Comparison of ENCODE assay signal across 13 mouse cellular contexts in genomic region chr1:165864864-165865795, GRCm38 (mm10).
DNase-seq lines count a peak whose midpoint lies in the region; ATAC-seq and TF ChIP-seq lines count a peak whose summit lies in the region.
"Had no signal": no experiment of that assay in that cellular context is flagged by ENCODE, and none has a peak within 500 bp of the region (broad histone marks: within the 10 kb centered on the region; RNA-seq: fewer than 3 reads in every experiment).

No protein-coding gene starts in this region.

- no peak for TF ChIP-seq CTCF in lung, embryonic 14.5 days (IDR thresholded peaks at IDR 0.05; ENCODE audit: low read depth)

- H3K27me3 ChIP-seq in forebrain, embryonic 14.5 days (replicated peaks; ENCODE audit: control insufficient read depth, insufficient read depth, low read length): no peaks in the 10 kb centered on the region
- no peaks in the 10 kb centered on the region for H3K27me3 ChIP-seq in forebrain, embryonic 13.5 days
- H3K27me3 ChIP-seq in lung, embryonic 14.5 days (ENCODE audit: insufficient read depth, low read length): no peaks in the 10 kb centered on the region
- no peaks in the 10 kb centered on the region for H3K27me3 ChIP-seq in limb, embryonic 15.5 days

- intact Hi-C loops in left cerebral cortex, postnatal 25 days (cut with DNase I): no loop called here

- H3K4me1 ChIP-seq in forebrain, embryonic 14.5 days (ENCODE audit: control insufficient read depth, insufficient read depth, low read length): peaks cover 5% of the 10 kb centered on the region
- H3K4me1 ChIP-seq in forebrain, embryonic 13.5 days: peaks cover 26% of the 10 kb centered on the region
- H3K4me1 ChIP-seq in lung, embryonic 14.5 days (ENCODE audit: insufficient read depth): no peaks in the 10 kb centered on the region; the same call in 1 of the 2 replicates
- H3K4me1 ChIP-seq in limb, embryonic 15.5 days: peaks cover 7% of the 10 kb centered on the region; the same call in 1 of the 2 replicates

- peak; percentile 24 for DNase-seq in forebrain, embryonic 14.5 days (ENCODE audit: low spot score)
- DNase-seq in lung, embryonic 14.5 days: peak; percentile 67
- no peak for DNase-seq in lung, postnatal 25 days (ENCODE audit: low spot score)
- DNase-seq in NIH3T3 (ENCODE audit: low read depth): peak; percentile 60
- no peak for DNase-seq in left cerebral cortex, postnatal 25 days (ENCODE audit: low spot score in 2 of 2)
- DNase-seq in kidney, postnatal 36 days: no peak
- DNase-seq: B cell, adult 2 months; embryo, embryonic 11 days; gastrocnemius, postnatal 10 days; kidney, postnatal 10 days; left cerebral cortex, postnatal 4 days had no signal

- H3K4me2 ChIP-seq in forebrain, embryonic 14.5 days (ENCODE audit: low read length): no peak overlapping the region
- H3K4me2 ChIP-seq in forebrain, embryonic 13.5 days: no peak overlapping the region
- peak overlapping the region; percentile 23 for H3K4me2 ChIP-seq in lung, embryonic 14.5 days
- no peak overlapping the region for H3K4me2 ChIP-seq in limb, embryonic 15.5 days

- no peak for ATAC-seq in forebrain, embryonic 14.5 days
- no peak for ATAC-seq in forebrain, embryonic 13.5 days
- ATAC-seq in lung, embryonic 14.5 days (ENCODE audit: insufficient read depth): peak; percentile 45; the same call in 1 of the 2 replicates
- ATAC-seq in limb, embryonic 15.5 days (ENCODE audit: insufficient number of reproducible peaks, low FRiP score, low TSS enrichment, low read depth): peak; percentile 14; the same call in 1 of the 2 replicates

- H3K4me3 ChIP-seq in forebrain, embryonic 14.5 days (ENCODE audit: low read depth, low read length): no peak overlapping the region
- H3K4me3 ChIP-seq in forebrain, embryonic 13.5 days: no peak overlapping the region
- no peak overlapping the region for H3K4me3 ChIP-seq in lung, embryonic 14.5 days (ENCODE audit: low read depth, low read length)
- no peak overlapping the region for H3K4me3 ChIP-seq in limb, embryonic 15.5 days

- 61% methylated on average over 14 of the region's 14 CpGs for WGBS in forebrain, embryonic 14.5 days
- WGBS in forebrain, embryonic 13.5 days: 53% methylated on average over 14 of the region's 14 CpGs
- WGBS in lung, embryonic 14.5 days: 28% methylated on average over 14 of the region's 14 CpGs
- WGBS in limb, embryonic 15.5 days: 34% methylated on average over 14 of the region's 14 CpGs

- H3K36me3 ChIP-seq in forebrain, embryonic 14.5 days (ENCODE audit: control insufficient read depth, insufficient read depth, low read length): peaks cover 30% of the 10 kb centered on the region
- peaks cover 38% of the 10 kb centered on the region for H3K36me3 ChIP-seq in forebrain, embryonic 13.5 days (ENCODE audit: poor library complexity, severe bottlenecking)
- H3K36me3 ChIP-seq in lung, embryonic 14.5 days (ENCODE audit: insufficient read depth): 0 out of 2 replicates have a peak, but pooled peaks cover 5% of the 10 kb centered on the region
- H3K36me3 ChIP-seq in limb, embryonic 15.5 days: 0 out of 2 replicates have a peak, but pooled peaks cover 3% of the 10 kb centered on the region

- no peak overlapping the region for H3K9ac ChIP-seq in forebrain, embryonic 14.5 days (ENCODE audit: low read length)
- H3K9ac ChIP-seq in forebrain, embryonic 13.5 days: no peak overlapping the region
- no peak overlapping the region for H3K9ac ChIP-seq in lung, embryonic 14.5 days
- H3K9ac ChIP-seq in limb, embryonic 15.5 days: no peak overlapping the region

- H3K27ac ChIP-seq in forebrain, embryonic 14.5 days (ENCODE audit: low read depth, low read length): no peak overlapping the region
- H3K27ac ChIP-seq in forebrain, embryonic 13.5 days: no peak overlapping the region
- H3K27ac ChIP-seq in lung, embryonic 14.5 days (ENCODE audit: low read depth): peak overlapping the region; percentile 55
- peak overlapping the region; percentile 40; the same call in 1 of the 2 replicates for H3K27ac ChIP-seq in limb, embryonic 15.5 days

- H3K9me3 ChIP-seq in forebrain, embryonic 14.5 days (replicated peaks; ENCODE audit: control insufficient read depth, low read length): no peaks in the 10 kb centered on the region
- no peaks in the 10 kb centered on the region for H3K9me3 ChIP-seq in forebrain, embryonic 13.5 days (replicated peaks)
- H3K9me3 ChIP-seq in lung, embryonic 14.5 days (ENCODE audit: low read depth, low read length): no peaks in the 10 kb centered on the region
- no peaks in the 10 kb centered on the region for H3K9me3 ChIP-seq in limb, embryonic 15.5 days

Comparison
In these comparisons a context has a peak if more than half of its experiments do, and no peak if none do; other contexts are left out.
1. DNase-seq: peak in forebrain, embryonic 14.5 days (single experiment), lung, embryonic 14.5 days (single experiment) and NIH3T3 (single experiment); none in lung, postnatal 25 days (single experiment), left cerebral cortex, postnatal 25 days (0 of 2) and kidney, postnatal 36 days (0 of 2).
2. ATAC-seq: peak in lung, embryonic 14.5 days (single experiment) and limb, embryonic 15.5 days (single experiment); none in forebrain, embryonic 14.5 days (single experiment) and forebrain, embryonic 13.5 days (single experiment).
3. H3K27ac ChIP-seq: peak in lung, embryonic 14.5 days (single experiment) and limb, embryonic 15.5 days (single experiment); none in forebrain, embryonic 14.5 days (single experiment) and forebrain, embryonic 13.5 days (single experiment).